Mouse (Mus musculus) intestine, postnatal 0 days (tissue): ENCODE measurements around the gene Epb41l2. TPM values are rescaled to one million over a fixed set of nuclear protein-coding genes. Genes with fewer than 3 reads are reported as not detected.

Experiments used
- ATAC-seq: fragments of 200-750 bp; cut with Nextera tagmentation; 2 replicates; pipeline ENCODE4 v1.8.0; 2017; ENCODE audit warnings: mild to moderate bottlenecking, moderate TSS enrichment, moderate library complexity
- H3K27ac ChIP-seq: fragments of 300-500 bp; sonication (generic); 2 replicates; pipeline ENCODE4 v1.5.1; 2014; ENCODE audit warnings: mild to moderate bottlenecking, low read depth, low read length, moderate library complexity
- H3K27me3 ChIP-seq: fragments of 300-500 bp; sonication (generic); replicated peaks from 2 replicates; pipeline ENCODE4 v1.6.1; 2014; ENCODE audit warnings: low read length, mixed read lengths; ENCODE audit not compliant: control insufficient read depth, insufficient read depth
- H3K36me3 ChIP-seq: fragments of 300-500 bp; sonication (generic); 2 replicates; pipeline ENCODE4 v1.6.1; 2014; ENCODE audit warnings: mild to moderate bottlenecking, moderate library complexity; ENCODE audit not compliant: control insufficient read depth, insufficient read depth
- H3K4me1 ChIP-seq: fragments of 300-500 bp; sonication (generic); replicated peaks from 2 replicates; pipeline ENCODE4 v1.6.1; 2014; ENCODE audit warnings: antibody characterized with exemption, low read length, mixed read lengths; ENCODE audit not compliant: control insufficient read depth, insufficient read depth
- H3K4me2 ChIP-seq: fragments of 300-500 bp; sonication (generic); replicated peaks from 2 replicates; pipeline ENCODE4 v1.6.1; 2014; ENCODE audit warnings: low read depth, mild to moderate bottlenecking, moderate library complexity
- H3K4me3 ChIP-seq: fragments of 300-500 bp; sonication (generic); 2 replicates; pipeline ENCODE4 v1.5.1; 2014; ENCODE audit warnings: low read depth, low read length
- H3K9ac ChIP-seq: fragments of 300-500 bp; sonication (generic); 2 replicates; pipeline ENCODE4 v1.6.1; 2014; ENCODE audit warnings: mild to moderate bottlenecking, low read depth, low read length
- H3K9me3 ChIP-seq: fragments of 300-500 bp; sonication (generic); 2 replicates; pipeline ENCODE4 v1.6.1; 2016; ENCODE audit warnings: mixed run types; ENCODE audit not compliant: control insufficient read depth
- CTCF ChIP-seq: sonication (generic); IDR thresholded peaks from 2 replicates; pipeline ENCODE4 v1.5.1; 2016; ENCODE audit warnings: low read depth, mild to moderate bottlenecking, control low read depth, antibody characterized with exemption, moderate library complexity
- WGBS: fragments of 180-500 bp; shearing (Covaris S2); extraction: QIAGEN DNeasy Blood & Tissue Kit; methylation state at CpG from one replicate; pipeline ENCODE4 v1.1.7; 2014; 5-methylcytosine and 5-hydroxymethylcytosine counted together
- polyA plus RNA-seq: library from polyadenylated mRNA; unstranded; fragments of >200 nt; fragmentation: Nextera tagmentation; extraction: Ambion mirVana; gene quantifications from 2 replicates; pipeline ENCODE4 v1.2.1, GENCODE M21; 2015

Epb41l2 gene
- polyA plus RNA-seq, 1 experiment from 2014 or later, result 13.8 TPM

- no peak overlapping the region for H3K27ac ChIP-seq
Observed at GRCm38 (mm10) chr10:25371915-25372371, 12.3 kb downstream of the Epb41l2 start.

GRCm38 (mm10) chr10:25372510-25373148, 13.0 kb downstream of the Epb41l2 start:
- Histone ChIP-seq H3K9me3 (no peaks in the 10 kb centered on the region), H3K9ac (no peak overlapping the region), H3K4me3 (no peak overlapping the region), H3K36me3 (no peaks in the 10 kb centered on the region), H3K4me2 (no peak overlapping the region), H3K4me1 (peaks cover 4% of the 10 kb centered on the region; the same call in 1 of the 2 replicates), H3K27me3 (no peaks in the 10 kb centered on the region), H3K27ac (no peak overlapping the region)
- ATAC-seq, result no peak; the same call in 1 of the 2 replicates
- WGBS, result 38% methylated on average over 10 of the region's 10 CpGs
- no peak for TF ChIP-seq CTCF

More at GRCm38 (mm10) chr10:25371915-25372371, 12.3 kb downstream of the Epb41l2 start:
- Histone ChIP-seq H3K9ac (no peak overlapping the region), H3K4me2 (peak overlapping the region; percentile 17; the same call in 1 of the 2 replicates), H3K27me3 (no peaks in the 10 kb centered on the region), H3K4me3 (no peak overlapping the region), H3K9me3 (no peaks in the 10 kb centered on the region), H3K4me1 (peaks cover 4% of the 10 kb centered on the region; the same call in 1 of the 2 replicates), H3K36me3 (no peaks in the 10 kb centered on the region)
- ATAC-seq, result no peak
- TF ChIP-seq CTCF, result no peak
- WGBS, result 40% methylated on average over 3 of the region's 3 CpGs

GRCm38 (mm10) chr10:25375036-25375435, 15.4 kb downstream of the Epb41l2 start:
- H3K9ac ChIP-seq, result no peak overlapping the region
- H3K4me3 ChIP-seq, result no peak overlapping the region
- no peak overlapping the region for H3K4me2 ChIP-seq
- no peaks in the 10 kb centered on the region for H3K27me3 ChIP-seq
- no peak for TF ChIP-seq CTCF
- no peak overlapping the region for H3K27ac ChIP-seq
- 0 out of 2 replicates have a peak, but pooled peaks cover 5% of the 10 kb centered on the region for H3K36me3 ChIP-seq
- peaks cover 4% of the 10 kb centered on the region; the same call in 1 of the 2 replicates for H3K4me1 ChIP-seq
- 91% methylated on average over 4 of the region's 4 CpGs for whole genome bisulfite sequencing
- no peaks in the 10 kb centered on the region for H3K9me3 ChIP-seq
- no peak for ATAC-seq

GRCm38 (mm10) chr10:25380746-25381481, 21.3 kb downstream of the Epb41l2 start:
- H3K9ac ChIP-seq, result no peak overlapping the region
- H3K4me1 ChIP-seq, result no peaks in the 10 kb centered on the region
- ATAC-seq, result no peak
- H3K27me3 ChIP-seq, result no peaks in the 10 kb centered on the region
- 0 out of 2 replicates have a peak, but pooled peaks cover 5% of the 10 kb centered on the region for H3K36me3 ChIP-seq
- TF ChIP-seq CTCF, result no peak
- no peaks in the 10 kb centered on the region for H3K9me3 ChIP-seq
- H3K4me2 ChIP-seq, result no peak overlapping the region
- H3K4me3 ChIP-seq, result no peak overlapping the region
- WGBS, result 75% methylated on average over 6 of the region's 6 CpGs
- no peak overlapping the region for H3K27ac ChIP-seq

- H3K4me3 ChIP-seq, result no peak overlapping the region
Observed at GRCm38 (mm10) chr10:25381951-25382350, 22.4 kb downstream of the Epb41l2 start.

GRCm38 (mm10) chr10:25383171-25383570, 23.6 kb downstream of the Epb41l2 start:
- no peak overlapping the region for H3K27ac ChIP-seq
- 0 out of 2 replicates have a peak, but pooled peaks cover 5% of the 10 kb centered on the region for H3K36me3 ChIP-seq
- TF ChIP-seq CTCF, result no peak
- no peak overlapping the region for H3K4me2 ChIP-seq
- H3K4me1 ChIP-seq, result no peaks in the 10 kb centered on the region
- 81% methylated on average over 5 of the region's 5 CpGs for WGBS
- no peaks in the 10 kb centered on the region for H3K9me3 ChIP-seq
- no peak overlapping the region for H3K9ac ChIP-seq
- no peak overlapping the region for H3K4me3 ChIP-seq
- no peaks in the 10 kb centered on the region for H3K27me3 ChIP-seq
- no peak for ATAC-seq

More at GRCm38 (mm10) chr10:25381951-25382350, 22.4 kb downstream of the Epb41l2 start:
- ATAC-seq, result no peak
- WGBS, result 66% methylated on average over 10 of the region's 10 CpGs
- no peak for TF ChIP-seq CTCF
- H3K36me3 ChIP-seq, result 0 out of 2 replicates have a peak, but pooled peaks cover 5% of the 10 kb centered on the region
- no peaks in the 10 kb centered on the region for H3K27me3 ChIP-seq
- H3K4me2 ChIP-seq, result no peak overlapping the region
- no peaks in the 10 kb centered on the region for H3K4me1 ChIP-seq
- no peaks in the 10 kb centered on the region for H3K9me3 ChIP-seq
- H3K9ac ChIP-seq, result no peak overlapping the region
- H3K27ac ChIP-seq, result no peak overlapping the region
